Mouse (Mus musculus) left cerebral cortex, adult 2 months (tissue): ENCODE data around the gene Naa35. TPM values are rescaled to one million over a fixed set of nuclear protein-coding genes. Genes with fewer than 3 reads are reported as not detected.
A peak's percentile ranks its signal among the peaks of the same experiment; 100 is the strongest.

Experiments
- DNase-seq, 2 experiments: peaks; one replicate each; pipeline ENCODE4 v3.0.0; 2021 to 2022; ENCODE audit warnings: low spot score in 2 of 2, mixed read lengths in 1 of 2; ENCODE audit errors: extremely low spot score in 1 of 2
- H3K27ac ChIP-seq: fragments of 200-600 bp; 2 replicates; pipeline ENCODE4 v1.8.1; 2022
- H3K4me3 ChIP-seq: fragments of 200-600 bp; 2 replicates; pipeline ENCODE4 v1.8.1; 2022
- CTCF ChIP-seq: fragments of 200-600 bp; IDR thresholded peaks from 2 replicates; pipeline ENCODE4 v1.8.1; 2022; ENCODE audit warnings: antibody characterized with exemption, mild to moderate bottlenecking, moderate library complexity
- intact Hi-C: fragments of 180-260 bp; cut with DNase I; formaldehyde crosslinking; loops from one replicate; pipeline ENCODE4 v1.15.1; 2025
- total RNA-seq, 2 experiments: library from RNA; stranded (reverse); gene quantifications; 2 replicates each; pipeline ENCODE4 v1.2.3; 2021

Naa35 gene
- total RNA-seq, 2 experiments from 2014 or later, result 95.1 to 98.1 TPM

GRCm38 (mm10) chr13:59661966-59662365, 76.9 kb downstream of the Naa35 start:
- TF ChIP-seq CTCF, result no peak
- intact Hi-C loops, result no loop called here
- Histone ChIP-seq H3K4me3 (no peak overlapping the region), H3K27ac (no peak overlapping the region)
- no peak for DNase-seq

- intact Hi-C loops, result no loop called here
- Histone ChIP-seq H3K27ac (no peak overlapping the region), H3K4me3 (no peak overlapping the region)
- no peak for TF ChIP-seq CTCF
- no peak for DNase-seq
Measured at GRCm38 (mm10) chr13:59663939-59664712, 79.1 kb downstream of the Naa35 start.

- intact Hi-C loops, result no loop called here
- TF ChIP-seq CTCF, result no peak
- DNase-seq, result no peak
- Histone ChIP-seq H3K4me3 (no peak overlapping the region), H3K27ac (no peak overlapping the region; the same call in 1 of the 2 replicates)
Measured at GRCm38 (mm10) chr13:59667763-59668162, 82.7 kb downstream of the Naa35 start.

GRCm38 (mm10) chr13:59668501-59669093, 83.5 kb downstream of the Naa35 start:
- Histone ChIP-seq H3K27ac (peak overlapping the region; percentile 45), H3K4me3 (no peak overlapping the region)
- intact Hi-C loops, result no loop called here
- no peak for TF ChIP-seq CTCF
- no peak for DNase-seq

GRCm38 (mm10) chr13:59669946-59670345, 84.9 kb downstream of the Naa35 start:
- no peak for TF ChIP-seq CTCF
- no peak for DNase-seq
- Histone ChIP-seq H3K4me3 (no peak overlapping the region), H3K27ac (peak overlapping the region; percentile 26; the same call in 1 of the 2 replicates)
- intact Hi-C loops, result no loop called here

GRCm38 (mm10) chr13:59671521-59671920, 86.5 kb downstream of the Naa35 start:
- TF ChIP-seq CTCF, result no peak
- Histone ChIP-seq H3K27ac (no peak overlapping the region), H3K4me3 (no peak overlapping the region)
- intact Hi-C loops, result no loop called here
- DNase-seq, result no peak

GRCm38 (mm10) chr13:59672248-59672647, 87.2 kb downstream of the Naa35 start:
- no peak overlapping the region for H3K4me3 ChIP-seq
- TF ChIP-seq CTCF, result no peak
- intact Hi-C loops, result no loop called here
- DNase-seq, result no peak
- H3K27ac ChIP-seq, result no peak overlapping the region

- no peak for TF ChIP-seq CTCF
- no peak for DNase-seq
- intact Hi-C loops, result no loop called here
- H3K4me3 ChIP-seq, result no peak overlapping the region
- H3K27ac ChIP-seq, result no peak overlapping the region
Measured at GRCm38 (mm10) chr13:59673597-59673996, 88.5 kb downstream of the Naa35 start.

- intact Hi-C loops, result no loop called here
- TF ChIP-seq CTCF, result no peak
Measured at GRCm38 (mm10) chr13:59674215-59674614, 89.2 kb downstream of the Naa35 start.

GRCm38 (mm10) chr13:59674761-59675150, 89.7 kb downstream of the Naa35 start:
- Histone ChIP-seq H3K4me3 (peak overlapping the region; percentile 84), H3K27ac (peak overlapping the region; percentile 84; the same call in 1 of the 2 replicates)
- DNase-seq, result peak in 1 of 2 experiments; percentile 31
- TF ChIP-seq CTCF, result no peak
- intact Hi-C loops, result loop anchor here (5.0 kb wide), 1 partner anchor 53 kb away; no protein-coding TSS in a partner anchor

More at GRCm38 (mm10) chr13:59674215-59674614, 89.2 kb downstream of the Naa35 start:
- peak overlapping the region; percentile 84 for H3K4me3 ChIP-seq
- peak overlapping the region; percentile 84; the same call in 1 of the 2 replicates for H3K27ac ChIP-seq
- DNase-seq, result no peak

- intact Hi-C loops, result loop anchor here (5.0 kb wide), 1 partner anchor 52 kb away; no protein-coding TSS in a partner anchor
- Histone ChIP-seq H3K4me3 (peak within 1 kb of the TSS; percentile 84), H3K27ac (peak within 1 kb of the TSS; percentile 84)
- TF ChIP-seq CTCF, result no peak; the same call in 1 of the 2 replicates
- peak; percentile 38 to 44 for DNase-seq
Measured at GRCm38 (mm10) chr13:59675151-59676011, 90.3 kb downstream of the Naa35 start, which contains the start of gene Golm1. Gene Golm1, minus strand, starts transcription at chr13:59675811.
